Mouse (Mus musculus): ENCODE results near the gene Ier5. TPM values are rescaled to one million over a fixed set of nuclear protein-coding genes. Genes with fewer than 3 reads are reported as not detected.

Gene Ier5
- polyA plus RNA-seq (2012; fragmentation: generic; extraction: Trizol): 21.1 TPM

DNA sequence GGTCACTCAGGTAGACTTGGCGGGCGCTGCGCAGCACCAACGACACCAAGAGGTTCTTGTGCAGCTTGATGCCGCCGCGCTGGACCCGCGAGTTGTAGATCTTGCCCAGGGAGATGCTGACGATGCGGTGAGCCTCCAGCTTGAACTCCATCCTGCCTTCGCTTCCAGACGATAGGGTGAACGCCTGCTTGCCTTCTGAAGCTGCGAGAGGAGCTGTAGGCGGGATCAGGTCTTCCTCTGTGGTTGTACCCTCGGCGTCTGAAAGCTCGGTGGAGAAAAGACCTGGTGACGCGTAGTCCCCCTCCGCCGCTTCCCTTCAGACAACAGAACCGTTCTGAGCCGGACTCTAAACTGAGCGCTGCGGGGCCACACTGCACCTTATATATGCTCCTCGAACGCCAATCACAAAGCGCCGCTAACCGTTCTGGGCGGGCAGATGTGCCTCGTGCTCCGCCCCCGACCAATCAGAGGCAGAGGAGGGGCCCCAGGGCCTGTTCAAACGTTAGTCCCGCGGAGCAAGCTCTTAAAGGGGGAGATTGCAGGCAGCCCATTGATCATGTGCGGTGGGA lies at the start of gene Ier5:
TSS of gene Ier5 (minus strand) at position 357 of the 569 bp plus-strand sequence.
- TF ChIP-seq E2F4 (IDR thresholded peaks at IDR 0.05; ENCODE audit: insufficient read depth): peak; percentile 88
- TF ChIP-seq POLR2AphosphoS2 (IDR thresholded peaks at IDR 0.05; ENCODE audit: insufficient read length, low read depth): peak; percentile 97
- TF ChIP-seq POLR2A (IDR thresholded peaks at IDR 0.05; ENCODE audit: insufficient read length, low read depth): peak; percentile 92
- TF ChIP-seq TCF12 (IDR thresholded peaks at IDR 0.05; ENCODE audit: insufficient read depth, poor library complexity, severe bottlenecking): no peak
- peak; percentile 90 for TF ChIP-seq USF1 (IDR thresholded peaks at IDR 0.05; ENCODE audit: low read depth)
- TF ChIP-seq CEBPB (IDR thresholded peaks at IDR 0.05; ENCODE audit: insufficient read depth, poor library complexity, severe bottlenecking): no peak
- peak; percentile 7 for TF ChIP-seq SRF (IDR thresholded peaks at IDR 0.05; ENCODE audit: control insufficient read depth, insufficient read length, low read depth)
- no peak for TF ChIP-seq MYOG (IDR thresholded peaks at IDR 0.05; ENCODE audit: control insufficient read depth in 1 of 3, insufficient read depth in 1 of 3, insufficient read length in 2 of 3, low read depth in 2 of 3)
- TF ChIP-seq MYOD1 (IDR thresholded peaks at IDR 0.05; ENCODE audit: control insufficient read depth in 1 of 3, insufficient read length in 2 of 3, low read depth in 2 of 3): peak in 1 of 3 experiments; percentile 1
- no peak for TF ChIP-seq TCF3 (IDR thresholded peaks at IDR 0.05; ENCODE audit: insufficient read length, low read depth)
- TF ChIP-seq MAX (IDR thresholded peaks at IDR 0.05; ENCODE audit: low read depth): no peak
- peak; percentile 47 for TF ChIP-seq REST (IDR thresholded peaks at IDR 0.05; ENCODE audit: insufficient read depth, insufficient read length)
- no peaks in the 10 kb centered on the region for H3K27me3 ChIP-seq (ENCODE audit: control insufficient read depth, insufficient read depth, insufficient read length)
- peaks cover 46% of the 10 kb centered on the region for H3K79me2 ChIP-seq (ENCODE audit: control insufficient read depth, insufficient read depth)
- peak within 1 kb of the TSS; percentile 69 for H3K4me3 ChIP-seq
- H3K36me3 ChIP-seq (ENCODE audit: control insufficient read depth, insufficient read depth): peaks cover 7% of the 10 kb centered on the region
- peak within 1 kb of the TSS; percentile 87 for H3ac ChIP-seq (ENCODE audit: control insufficient read depth, insufficient read length)
- peak within 1 kb of the TSS; percentile 88 for H3K4me2 ChIP-seq (ENCODE audit: low read depth)

DNA sequence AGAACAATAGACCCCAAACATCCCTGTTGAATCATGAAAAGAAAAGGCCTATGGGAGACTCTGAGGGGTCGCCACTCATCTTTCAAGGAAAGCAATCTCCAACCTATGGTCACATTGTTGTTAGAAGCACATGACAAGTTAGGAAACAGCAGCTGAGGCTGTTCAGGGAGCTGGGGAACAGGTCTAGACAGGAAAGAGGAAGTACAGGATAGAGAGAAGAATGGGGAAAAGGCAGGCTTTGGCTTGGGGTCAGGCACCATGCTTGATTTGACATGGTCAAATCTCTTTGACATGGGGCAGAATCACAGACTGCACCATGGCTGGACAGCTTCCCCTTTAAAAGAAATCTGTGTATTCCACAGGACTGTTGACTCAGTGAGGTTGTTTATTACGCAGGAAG lies 47.8 kb upstream of the Ier5 start:
- H3K36me3 ChIP-seq (ENCODE audit: control insufficient read depth, insufficient read depth): no peaks in the 10 kb centered on the region
- H3K4me3 ChIP-seq: peak overlapping the region; percentile 20
- H3K4me2 ChIP-seq (ENCODE audit: low read depth): peak overlapping the region; percentile 79
- no peak overlapping the region for H3ac ChIP-seq (ENCODE audit: control insufficient read depth, insufficient read length)
- no peaks in the 10 kb centered on the region for H3K27me3 ChIP-seq (ENCODE audit: control insufficient read depth, insufficient read depth, insufficient read length)
- TF ChIP-seq E2F4 (IDR thresholded peaks at IDR 0.05; ENCODE audit: insufficient read depth): no peak
- TF ChIP-seq TCF12 (IDR thresholded peaks at IDR 0.05; ENCODE audit: insufficient read depth, poor library complexity, severe bottlenecking): no peak
- no peak for TF ChIP-seq TCF3 (IDR thresholded peaks at IDR 0.05; ENCODE audit: insufficient read length, low read depth)
- no peak for TF ChIP-seq REST (IDR thresholded peaks at IDR 0.05; ENCODE audit: insufficient read depth, insufficient read length)
- no peak for TF ChIP-seq POLR2A (IDR thresholded peaks at IDR 0.05; ENCODE audit: insufficient read length, low read depth)
- TF ChIP-seq POLR2AphosphoS2 (IDR thresholded peaks at IDR 0.05; ENCODE audit: insufficient read length, low read depth): no peak
- TF ChIP-seq MYOG (IDR thresholded peaks at IDR 0.05; ENCODE audit: control insufficient read depth in 1 of 3, insufficient read depth in 1 of 3, insufficient read length in 2 of 3, low read depth in 2 of 3): no peak
- TF ChIP-seq MAX (IDR thresholded peaks at IDR 0.05; ENCODE audit: low read depth): no peak
- no peak for TF ChIP-seq SRF (IDR thresholded peaks at IDR 0.05; ENCODE audit: control insufficient read depth, insufficient read length, low read depth)
- TF ChIP-seq MYOD1 (IDR thresholded peaks at IDR 0.05; ENCODE audit: control insufficient read depth in 1 of 3, insufficient read length in 2 of 3, low read depth in 2 of 3): no peak
- TF ChIP-seq CEBPB (IDR thresholded peaks at IDR 0.05; ENCODE audit: insufficient read depth, poor library complexity, severe bottlenecking): no peak
- no peak for TF ChIP-seq USF1 (IDR thresholded peaks at IDR 0.05; ENCODE audit: low read depth)
- no peaks in the 10 kb centered on the region for H3K79me2 ChIP-seq (ENCODE audit: control insufficient read depth, insufficient read depth)

DNA sequence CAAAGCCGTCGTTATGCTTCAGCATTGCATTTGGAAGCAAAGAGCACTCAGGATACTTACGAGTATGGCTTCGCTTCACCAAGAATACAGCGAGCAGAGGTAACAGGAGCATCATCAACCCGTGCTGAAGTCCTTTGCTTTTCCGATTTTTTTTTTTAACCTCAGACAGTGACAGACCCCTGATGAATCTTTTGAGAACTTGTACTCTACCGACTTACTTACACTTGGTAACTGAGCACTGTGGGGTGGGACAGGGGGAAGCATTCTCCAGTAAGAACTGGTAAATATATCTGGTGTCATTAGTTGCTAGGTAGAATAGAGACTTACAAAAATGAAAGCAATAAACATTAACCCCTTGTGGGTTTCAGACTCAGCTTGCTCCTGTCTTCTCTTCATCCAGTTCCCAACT lies 47.1 kb upstream of the Ier5 start, which contains the start of gene Mr1:
TSS of gene Mr1 (minus strand) at position 243 of the 409 bp plus-strand sequence.
- no peaks in the 10 kb centered on the region for H3K79me2 ChIP-seq (ENCODE audit: control insufficient read depth, insufficient read depth)
- peak within 1 kb of the TSS; percentile 31 for H3ac ChIP-seq (ENCODE audit: control insufficient read depth, insufficient read length)
- no peaks in the 10 kb centered on the region for H3K36me3 ChIP-seq (ENCODE audit: control insufficient read depth, insufficient read depth)
- TF ChIP-seq USF1 (IDR thresholded peaks at IDR 0.05; ENCODE audit: low read depth) (no peak), CEBPB (IDR thresholded peaks at IDR 0.05; ENCODE audit: insufficient read depth, poor library complexity, severe bottlenecking) (no peak), REST (IDR thresholded peaks at IDR 0.05; ENCODE audit: insufficient read depth, insufficient read length) (no peak), E2F4 (IDR thresholded peaks at IDR 0.05; ENCODE audit: insufficient read depth) (no peak), TCF12 (IDR thresholded peaks at IDR 0.05; ENCODE audit: insufficient read depth, poor library complexity, severe bottlenecking) (no peak), SRF (IDR thresholded peaks at IDR 0.05; ENCODE audit: control insufficient read depth, insufficient read length, low read depth) (no peak), POLR2A (IDR thresholded peaks at IDR 0.05; ENCODE audit: insufficient read length, low read depth) (no peak), MYOG (IDR thresholded peaks at IDR 0.05; ENCODE audit: control insufficient read depth in 1 of 3, insufficient read depth in 1 of 3, insufficient read length in 2 of 3, low read depth in 2 of 3) (no peak), TCF3 (IDR thresholded peaks at IDR 0.05; ENCODE audit: insufficient read length, low read depth) (no peak), POLR2AphosphoS2 (IDR thresholded peaks at IDR 0.05; ENCODE audit: insufficient read length, low read depth) (no peak), MAX (IDR thresholded peaks at IDR 0.05; ENCODE audit: low read depth) (no peak), MYOD1 (IDR thresholded peaks at IDR 0.05; ENCODE audit: control insufficient read depth in 1 of 3, insufficient read length in 2 of 3, low read depth in 2 of 3) (no peak)
- peak within 1 kb of the TSS; percentile 20 for H3K4me3 ChIP-seq
- H3K27me3 ChIP-seq (ENCODE audit: control insufficient read depth, insufficient read depth, insufficient read length): no peaks in the 10 kb centered on the region
- H3K4me2 ChIP-seq (ENCODE audit: low read depth): peak within 1 kb of the TSS; percentile 79

DNA sequence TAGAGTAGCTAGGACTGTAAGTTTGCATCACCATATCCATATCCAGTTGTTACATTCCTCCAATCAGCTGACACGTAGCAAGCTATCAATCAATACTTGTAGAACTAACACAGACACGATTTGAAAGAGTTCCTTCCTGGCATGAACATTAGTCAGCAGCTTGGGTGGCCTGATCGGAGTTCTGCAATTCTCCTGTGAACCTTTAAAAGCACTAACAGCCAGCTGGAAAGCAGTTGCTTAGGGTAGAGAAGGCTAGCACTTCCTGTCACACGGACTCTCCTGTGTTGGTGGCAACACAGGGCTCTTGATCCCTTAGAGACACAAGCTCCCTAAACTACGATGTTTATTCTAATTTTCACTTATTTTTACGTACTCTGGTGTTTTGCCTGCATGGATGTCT lies 46.2 kb upstream of the Ier5 start:
- no peak for TF ChIP-seq TCF12 (IDR thresholded peaks at IDR 0.05; ENCODE audit: insufficient read depth, poor library complexity, severe bottlenecking)
- no peaks in the 10 kb centered on the region for H3K27me3 ChIP-seq (ENCODE audit: control insufficient read depth, insufficient read depth, insufficient read length)
- H3K4me2 ChIP-seq (ENCODE audit: low read depth): peak overlapping the region; percentile 79

More for the DNA sequence above, 46.2 kb upstream of the Ier5 start:
- Histone ChIP-seq H3K79me2 (ENCODE audit: control insufficient read depth, insufficient read depth) (no peaks in the 10 kb centered on the region), H3K36me3 (ENCODE audit: control insufficient read depth, insufficient read depth) (no peaks in the 10 kb centered on the region), H3K4me3 (peak overlapping the region; percentile 20), H3ac (ENCODE audit: control insufficient read depth, insufficient read length) (no peak overlapping the region)

Data from myocyte (in vitro differentiated cells).